Mouse (Mus musculus) adrenal gland, postnatal 25 days (tissue): Measurements from ENCODE around the gene Arid3a. TPM values are rescaled to one million over a fixed set of nuclear protein-coding genes. Genes with fewer than 3 reads are reported as not detected.
"Not testable (repeated sequence)": the region's sequence is repeated elsewhere in the genome, so short reads cannot be mapped to it uniquely, and the experiment has no call there.

ENCODE experiments used
- DNase-seq: peaks from one replicate; pipeline ENCODE4 v3.0.0; 2021; ENCODE audit warnings: mixed read lengths
- long read RNA-seq: library from polyadenylated mRNA; stranded (forward); transcript quantifications from one replicate; pipeline ENCODE4 v2.0.0, GENCODE M21; 2021
- total RNA-seq: library from RNA; stranded (reverse); gene quantifications from 2 replicates; pipeline ENCODE4 v1.2.3, GENCODE M21; 2021

Arid3a gene
- 5.2 and 5.8 TPM in 2 replicates for total RNA-seq
- long read RNA-seq, full-length matches to known transcripts = 1 of 1 reads
- long read RNA-seq, partial matches to known transcripts = 0 of 1 reads
- long read RNA-seq, other reads (novel, unspliced or antisense) = 0 of 1 reads

DNA sequence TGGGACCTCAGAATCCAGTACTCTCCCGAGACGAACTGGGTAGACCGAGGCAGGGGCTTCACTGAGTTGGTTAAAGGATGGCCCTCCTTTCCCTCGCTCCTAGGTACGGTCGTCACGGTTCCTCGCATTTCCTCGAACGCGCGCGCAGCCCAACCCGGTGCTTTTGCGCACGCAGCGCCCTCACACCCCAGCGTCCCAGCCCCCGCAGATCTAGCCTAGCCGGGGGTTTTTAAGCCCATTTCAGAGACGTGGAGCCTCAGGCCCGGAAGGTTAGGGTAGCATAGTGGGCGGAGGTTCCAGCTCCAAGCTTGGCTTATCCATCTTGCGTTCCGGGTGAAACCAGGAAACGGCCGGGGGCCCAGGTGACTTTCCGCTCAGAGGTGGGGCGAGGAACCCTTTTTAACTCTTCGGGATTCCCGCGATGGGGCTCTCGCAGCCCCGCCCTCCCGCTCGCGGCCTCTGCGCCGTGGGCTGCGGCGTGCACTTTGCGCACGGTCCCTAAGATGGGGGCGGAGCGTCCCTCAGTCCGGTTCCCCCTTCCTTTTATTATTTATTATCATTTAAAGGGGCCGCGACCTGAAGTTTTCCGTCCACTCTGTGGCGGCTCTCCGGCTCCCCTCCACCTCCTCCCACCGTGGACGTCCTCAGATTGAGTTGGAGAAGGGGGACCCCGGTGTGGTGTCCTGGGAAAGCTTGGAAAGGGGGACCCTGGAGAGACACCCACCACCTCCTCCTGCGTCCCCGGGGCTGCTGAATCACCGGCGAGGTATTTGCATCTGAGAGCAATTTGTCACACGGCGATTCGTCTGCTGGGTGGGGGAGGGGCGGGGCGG lies at the start of gene Arid3a:
Gene Arid3a (plus strand): TSS at position 553 of the 833 bp plus-strand sequence.
- DNase-seq = peak; percentile 86

DNA sequence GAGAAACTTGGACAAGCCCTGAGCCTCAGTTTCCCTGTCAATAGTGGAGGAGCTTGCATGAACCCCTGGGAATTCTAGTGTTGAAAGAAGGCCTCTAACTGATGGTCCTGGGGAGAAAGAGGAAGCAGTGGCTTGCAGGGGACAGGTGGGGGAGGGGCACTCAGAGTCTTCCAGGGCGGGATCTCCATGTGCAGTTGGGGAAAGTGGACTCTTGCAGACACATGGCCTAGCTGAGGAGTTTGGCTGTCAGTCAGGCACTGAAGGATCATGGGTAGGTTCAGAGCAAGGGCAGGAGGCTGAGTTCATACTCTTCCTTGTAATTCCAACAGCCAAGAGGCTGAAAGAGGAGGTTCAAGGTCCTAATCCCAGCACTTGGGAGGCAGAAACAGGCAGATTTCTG lies 49.7 kb upstream of the Arid3a start:
- no peak for DNase-seq

DNA sequence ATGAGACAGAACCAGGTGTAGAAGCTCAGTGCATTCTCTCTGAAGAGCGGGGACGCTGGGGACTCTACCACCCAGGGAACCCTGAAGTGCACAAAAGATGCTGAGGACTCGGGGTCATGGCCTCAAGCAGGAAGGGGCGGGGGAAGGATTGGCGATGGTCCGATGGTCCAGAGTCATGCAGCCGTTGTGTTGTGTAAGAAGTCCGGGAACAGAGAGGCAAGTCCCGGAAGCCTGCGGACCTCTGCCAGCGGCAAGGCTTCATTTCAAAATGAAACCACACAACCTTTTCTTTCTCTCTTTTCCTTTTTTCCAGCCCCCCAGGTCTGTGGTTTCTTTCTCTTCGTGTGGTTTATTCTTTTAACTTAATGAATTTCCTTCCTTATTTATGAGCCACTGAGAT lies 49.1 kb upstream of the Arid3a start:
- DNase-seq = no peak

DNA sequence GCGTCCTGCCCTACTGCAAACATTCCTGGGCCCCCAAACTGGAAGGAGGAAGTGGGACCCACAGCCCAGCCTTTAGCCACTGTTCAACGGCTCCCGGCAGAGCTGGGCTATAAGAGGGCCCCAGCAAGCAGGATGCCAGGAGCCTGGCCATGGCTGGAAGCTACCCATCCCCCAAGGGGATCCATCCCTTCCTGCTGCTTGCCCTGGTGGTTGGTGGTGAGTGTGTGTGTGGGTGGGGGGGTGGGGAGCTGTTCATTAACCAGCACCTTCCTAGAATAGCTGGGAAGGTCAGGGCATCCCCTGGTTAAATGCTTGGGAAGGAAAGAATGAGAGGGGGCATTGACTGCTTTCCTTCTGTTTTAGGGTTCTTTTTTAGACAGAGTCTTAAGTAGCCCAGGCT lies 47.3 kb upstream of the Arid3a start:
- no peak for DNase-seq

DNA sequence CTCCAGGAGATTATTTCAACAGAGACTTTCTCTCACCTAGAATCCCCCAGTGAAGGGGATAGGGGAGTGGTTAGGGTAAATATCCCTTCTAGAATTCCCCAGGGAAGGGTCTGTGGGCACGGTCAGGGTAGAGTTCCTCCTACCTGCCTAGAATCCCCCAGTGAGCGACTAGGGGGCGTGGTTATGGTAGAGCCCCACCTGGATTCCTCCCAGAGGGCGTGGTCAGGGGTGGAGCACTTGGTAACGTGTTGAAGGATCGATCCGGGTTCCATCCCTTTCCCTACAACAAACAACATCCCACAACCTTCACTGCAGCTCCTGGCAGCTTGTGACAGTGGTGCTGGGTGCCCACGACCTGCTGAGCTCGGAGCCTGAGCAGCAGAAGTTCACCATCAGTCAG lies 46.1 kb upstream of the Arid3a start:
- no peak for DNase-seq

DNA sequence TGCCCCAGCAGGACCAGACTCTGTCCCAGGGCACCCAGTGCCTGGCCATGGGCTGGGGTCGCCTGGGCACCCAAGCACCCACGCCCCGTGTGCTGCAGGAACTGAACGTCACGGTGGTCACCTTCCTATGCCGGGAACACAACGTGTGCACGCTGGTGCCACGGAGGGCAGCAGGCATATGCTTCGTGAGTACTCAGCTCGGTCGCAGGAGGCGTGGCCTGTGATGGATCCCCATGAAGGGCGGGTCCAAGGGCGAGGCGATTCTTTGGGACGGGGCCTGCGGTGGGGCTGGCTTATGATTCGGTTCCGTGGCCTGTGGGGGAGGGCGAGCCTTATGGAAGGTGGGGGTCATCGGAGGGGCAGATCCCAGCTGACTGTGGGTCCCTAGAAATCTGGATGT lies 44.9 kb upstream of the Arid3a start:
- DNase-seq = no peak

DNA sequence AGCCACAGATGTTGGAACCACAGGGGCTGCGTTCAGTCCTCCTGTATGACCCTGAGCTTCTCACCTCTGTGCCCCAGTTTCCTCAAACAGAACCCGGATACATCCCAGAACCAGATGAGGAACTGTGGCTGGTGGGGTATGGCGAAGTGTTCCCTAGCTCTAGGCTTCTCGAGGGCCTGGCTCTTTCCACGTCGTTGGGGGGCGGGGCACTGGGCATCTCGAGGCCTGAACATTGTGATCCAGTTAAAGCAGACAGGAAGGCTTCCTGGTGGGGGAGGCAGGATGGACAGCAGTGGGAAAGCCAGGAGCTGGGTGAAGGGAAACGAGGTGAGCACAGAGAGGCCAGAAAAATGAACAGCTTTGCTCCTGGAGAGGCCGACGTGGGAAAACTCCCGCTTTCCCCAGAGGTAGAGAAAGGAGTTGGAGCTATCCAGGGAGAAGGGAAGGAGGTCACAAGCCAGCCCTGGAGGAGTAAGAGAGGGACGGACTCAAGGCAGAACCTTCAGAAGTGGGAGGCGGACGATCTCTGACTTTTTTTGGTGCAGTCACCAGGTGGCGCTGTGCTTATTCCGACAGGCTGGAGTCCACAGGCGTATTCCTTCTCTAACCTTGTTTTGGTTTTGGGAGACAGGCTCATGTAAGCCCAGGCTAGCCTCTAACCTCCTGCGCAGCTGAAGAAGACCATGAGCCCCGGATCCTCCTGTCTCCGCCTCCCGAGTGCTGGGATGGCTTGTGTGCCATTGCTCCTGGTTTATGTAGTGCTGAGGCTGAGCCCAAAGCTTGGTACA lies 43.4 kb upstream of the Arid3a start:
- DNase-seq = peak; percentile 83

DNA sequence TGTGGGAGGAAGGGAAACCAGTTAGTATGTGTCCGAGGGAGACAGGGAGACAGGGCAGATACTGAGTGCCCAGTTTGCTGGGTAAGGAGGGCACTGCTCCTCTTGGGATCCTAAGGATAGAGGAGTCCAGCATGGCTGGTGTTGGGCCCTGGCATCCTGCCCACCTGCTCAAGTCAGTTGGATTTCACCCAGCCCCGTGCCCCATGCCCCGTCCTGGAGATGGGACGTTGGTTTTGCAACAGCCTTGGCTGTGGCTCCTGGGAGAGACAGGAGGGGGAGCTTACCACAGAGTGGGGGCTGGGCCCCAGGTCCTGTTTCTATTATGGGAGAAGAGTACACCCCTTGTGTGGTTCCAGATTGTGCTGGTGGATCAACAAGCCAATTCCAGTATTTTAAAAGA lies 42.4 kb upstream of the Arid3a start:
- DNase-seq = peak; percentile 85

DNA sequence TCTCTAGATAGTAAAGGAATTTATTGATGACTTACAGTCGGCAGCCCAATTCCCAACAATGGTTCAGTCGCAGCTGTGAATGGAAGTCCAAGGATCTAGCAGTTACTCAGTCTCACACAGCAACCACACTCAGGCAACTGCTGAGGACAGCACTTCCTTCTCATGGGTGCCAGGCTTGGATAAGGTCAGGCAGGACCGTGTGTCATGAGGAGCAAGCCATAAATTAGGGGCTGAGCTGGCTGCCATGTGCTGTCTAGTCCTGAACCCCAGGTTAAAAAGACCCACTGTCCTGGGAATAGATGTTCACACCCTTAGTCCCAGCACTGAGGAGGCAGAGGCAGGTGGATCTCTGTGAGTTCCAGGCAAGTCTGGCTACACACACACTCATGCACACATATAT lies 41.9 kb upstream of the Arid3a start:
- DNase-seq = not testable (repeated sequence)

DNA sequence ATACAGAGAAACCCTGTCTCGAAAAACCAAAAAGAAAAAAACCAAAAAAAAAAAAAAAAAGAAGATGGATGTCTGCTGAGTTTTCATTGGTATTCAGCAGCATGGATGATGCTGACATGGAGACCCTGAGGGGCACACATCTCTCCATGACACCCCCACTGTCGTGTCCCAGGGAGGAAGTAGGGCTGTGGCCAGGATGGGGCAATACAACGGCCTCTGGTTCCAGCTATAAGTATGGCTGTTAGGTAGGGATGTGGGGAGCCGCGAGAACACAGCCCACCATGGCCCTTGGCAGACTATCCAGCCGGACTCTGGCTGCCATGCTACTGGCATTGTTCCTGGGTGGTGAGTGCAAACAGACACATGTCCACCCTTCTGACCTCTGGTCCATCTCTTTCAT lies 40.8 kb upstream of the Arid3a start, which contains the start of gene Elane:
Gene Elane (plus strand): TSS at position 194 of the 400 bp plus-strand sequence.
- DNase-seq = no peak

DNA sequence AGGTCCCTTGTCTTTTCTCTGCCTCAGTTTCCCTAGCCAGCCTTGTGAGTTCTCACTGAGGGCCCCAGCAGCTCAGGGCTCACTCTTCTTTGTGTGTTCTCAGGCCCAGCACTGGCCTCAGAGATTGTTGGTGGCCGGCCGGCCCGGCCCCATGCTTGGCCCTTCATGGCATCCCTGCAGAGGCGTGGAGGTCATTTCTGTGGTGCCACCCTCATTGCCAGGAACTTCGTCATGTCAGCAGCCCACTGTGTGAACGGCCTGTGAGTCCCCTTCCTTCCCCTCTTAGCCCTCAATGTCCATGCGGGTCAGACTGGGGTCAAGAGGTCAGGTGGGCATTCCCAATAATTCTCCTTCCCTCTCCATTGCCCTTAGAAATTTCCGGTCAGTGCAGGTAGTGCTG lies 40.2 kb upstream of the Arid3a start:
- DNase-seq = no peak

DNA sequence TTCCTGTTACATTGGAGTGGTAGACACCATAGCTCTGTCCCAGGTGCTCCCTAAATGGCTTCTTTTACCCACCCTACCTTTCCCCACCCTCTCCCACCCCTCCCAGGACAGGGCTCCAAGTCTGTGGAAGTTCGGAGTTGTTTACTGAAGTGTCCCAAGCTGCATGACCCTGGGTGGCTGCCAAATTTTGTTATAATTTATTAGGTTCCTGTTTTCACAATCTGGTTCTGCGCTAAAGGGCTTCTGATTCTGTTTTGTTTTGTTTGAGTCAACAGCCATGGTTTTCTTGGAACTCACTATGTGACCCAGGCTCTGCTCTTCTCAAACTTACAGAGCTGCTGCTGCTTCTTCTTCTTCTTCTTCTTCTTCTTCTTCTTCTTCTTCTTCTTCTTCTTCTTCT lies 37.5 kb upstream of the Arid3a start:
- DNase-seq = no peak

DNA sequence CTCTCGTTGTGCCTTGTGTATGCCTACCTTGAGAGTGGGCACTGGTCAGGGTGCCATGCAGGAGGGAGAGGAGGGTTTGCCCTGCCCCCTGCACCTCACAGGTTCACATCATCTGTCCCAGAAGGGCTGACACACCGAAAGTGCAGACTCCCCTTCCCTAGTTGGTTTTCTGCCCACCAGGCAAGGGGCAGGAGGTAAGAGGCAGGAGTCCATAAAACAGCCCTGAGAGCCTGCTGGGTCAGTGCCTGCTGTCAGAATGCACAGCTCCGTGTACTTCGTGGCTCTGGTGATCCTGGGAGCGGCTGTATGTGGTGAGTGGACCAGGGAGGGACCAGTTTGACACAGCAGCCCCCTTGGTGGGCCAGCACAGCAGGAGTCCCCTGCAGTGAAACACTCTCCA lies 36.2 kb upstream of the Arid3a start, which contains the start of gene Cfd:
Gene Cfd (plus strand): TSS at position 184 of the 400 bp plus-strand sequence.
- DNase-seq = no peak

DNA sequence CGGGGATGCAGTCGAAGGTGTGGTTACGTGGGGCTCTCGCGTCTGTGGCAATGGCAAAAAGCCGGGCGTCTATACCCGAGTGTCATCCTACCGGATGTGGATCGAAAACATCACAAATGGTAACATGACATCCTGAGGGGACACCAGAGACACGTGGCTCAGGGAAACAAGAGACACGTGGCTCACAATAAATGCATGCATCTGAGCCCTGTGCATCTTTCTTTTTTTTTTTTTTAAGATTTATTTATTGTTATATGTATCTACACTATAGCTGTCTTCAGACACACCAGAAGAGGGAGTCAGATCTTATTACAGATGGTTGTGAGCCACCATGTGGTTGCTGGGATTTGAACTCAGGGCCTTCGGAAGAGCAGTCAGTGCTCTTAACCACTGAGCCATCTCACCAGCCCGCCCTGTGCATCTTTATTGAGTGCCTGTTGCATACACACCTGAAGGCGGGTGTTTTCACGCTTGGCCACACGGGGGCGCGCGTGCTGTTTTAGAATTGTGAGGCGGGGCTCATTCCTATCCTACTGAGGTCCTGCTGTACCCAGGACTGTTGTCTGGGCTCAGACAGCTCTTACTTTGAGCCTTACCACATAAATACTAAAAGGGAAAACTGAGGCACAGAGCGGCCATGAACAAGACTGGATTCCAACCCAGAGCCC lies 34.3 kb upstream of the Arid3a start:
- DNase-seq = peak; percentile 82

DNA sequence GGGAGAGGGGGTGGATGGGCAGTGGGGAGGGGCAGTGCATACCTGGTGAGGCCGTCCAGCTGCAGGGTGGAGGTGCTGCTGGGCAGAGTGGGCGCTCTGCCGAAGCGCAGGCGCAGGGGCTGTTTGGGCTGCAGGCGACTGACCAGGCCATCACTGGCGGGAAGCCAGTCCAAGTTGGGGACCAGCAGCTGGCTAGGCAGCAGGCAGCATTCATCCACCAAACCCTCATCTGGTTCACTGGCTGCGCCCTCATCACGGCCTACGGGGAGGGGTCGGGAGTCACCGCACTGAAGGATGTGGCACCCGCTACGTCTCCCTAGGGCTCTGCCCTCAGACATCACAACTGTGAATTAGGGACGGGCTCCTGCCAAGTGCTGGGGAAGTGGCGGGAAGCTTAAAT lies 30.5 kb upstream of the Arid3a start:
- DNase-seq = no peak

DNA sequence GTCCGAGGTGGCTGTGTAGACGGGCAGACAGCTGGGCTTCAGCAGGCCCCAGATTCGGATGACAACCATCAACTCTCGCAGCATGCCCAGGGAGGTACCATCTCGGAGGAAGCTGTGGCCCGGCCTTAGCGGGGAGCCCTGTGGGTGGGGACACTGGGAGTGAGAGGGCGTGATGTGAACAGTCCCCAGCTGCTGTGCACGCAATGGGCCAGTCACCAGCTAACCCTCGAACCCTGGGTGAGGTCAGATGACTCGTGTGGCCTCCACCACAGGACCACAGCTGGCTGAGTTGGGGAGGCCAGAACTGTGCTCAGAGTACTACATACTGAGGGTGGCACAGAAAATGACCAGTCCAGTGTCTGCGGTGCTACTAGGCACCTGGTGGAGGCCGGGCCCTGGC lies 30.0 kb upstream of the Arid3a start:
- no peak for DNase-seq

DNA sequence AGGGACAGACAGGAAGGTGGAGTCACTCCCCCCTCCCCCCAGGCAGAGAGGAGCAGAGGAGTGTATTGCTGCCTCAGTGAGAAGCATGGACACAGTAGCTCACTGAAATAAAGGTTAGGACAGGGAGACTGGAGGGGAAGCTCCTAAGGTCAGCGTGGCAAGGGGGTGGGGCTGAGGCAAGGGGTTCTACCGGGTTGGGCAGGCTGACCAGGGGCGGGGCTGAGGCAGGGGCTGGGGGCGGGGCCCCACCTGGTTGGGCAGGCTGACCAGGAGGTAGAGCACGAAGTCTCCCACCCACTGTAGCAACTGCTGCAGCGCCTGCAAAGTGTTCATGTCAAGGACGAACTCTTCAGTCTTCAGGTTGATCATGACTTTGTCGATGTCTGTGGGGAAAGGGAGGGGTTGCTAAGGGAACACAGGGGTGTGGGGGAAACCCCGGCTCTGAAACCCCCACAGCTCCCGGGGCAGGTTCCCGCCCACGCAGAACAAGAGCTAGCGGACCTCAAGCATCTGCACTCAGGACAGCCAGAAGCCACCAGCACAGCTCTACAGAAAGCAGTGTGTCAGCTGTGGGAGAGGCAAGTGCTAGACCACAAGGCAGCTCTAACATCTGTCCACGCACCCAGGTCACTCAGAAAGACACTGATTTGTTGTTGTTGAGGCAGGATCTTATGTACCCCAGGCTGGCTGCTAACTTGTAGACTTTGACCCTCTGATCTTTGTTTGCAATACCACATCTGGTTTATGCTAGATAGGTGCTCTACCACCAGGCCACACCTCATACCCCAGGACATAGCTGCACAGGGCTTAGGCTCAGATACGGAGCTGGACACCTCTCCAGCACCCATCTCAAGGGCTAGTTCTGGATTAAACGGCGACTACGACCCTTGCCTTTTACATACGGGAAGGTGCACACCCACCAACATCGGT lies 29.3 kb upstream of the Arid3a start:
- no peak for DNase-seq

DNA sequence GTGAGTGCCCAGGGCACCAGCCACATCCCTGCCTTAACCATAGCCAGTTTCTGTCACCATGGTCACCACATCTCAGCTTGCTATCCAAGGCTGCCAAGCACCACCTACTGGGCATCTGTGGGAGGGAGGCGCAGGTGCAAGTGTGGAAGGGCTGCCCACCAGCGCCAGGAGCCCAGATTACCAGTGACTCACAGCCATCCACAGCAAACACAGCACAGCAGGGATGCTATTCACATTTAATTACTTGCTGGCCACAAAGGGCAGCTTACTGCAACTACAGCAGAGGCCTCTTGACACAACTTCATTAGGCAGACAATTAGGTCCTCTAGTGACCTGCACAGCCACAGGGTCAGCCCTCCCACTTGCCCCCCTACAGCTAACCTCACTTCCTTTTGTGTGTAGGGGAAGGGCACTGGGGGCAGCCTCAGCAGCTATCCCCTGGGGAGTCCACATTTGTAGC lies 25.9 kb upstream of the Arid3a start:
- DNase-seq = no peak

DNA sequence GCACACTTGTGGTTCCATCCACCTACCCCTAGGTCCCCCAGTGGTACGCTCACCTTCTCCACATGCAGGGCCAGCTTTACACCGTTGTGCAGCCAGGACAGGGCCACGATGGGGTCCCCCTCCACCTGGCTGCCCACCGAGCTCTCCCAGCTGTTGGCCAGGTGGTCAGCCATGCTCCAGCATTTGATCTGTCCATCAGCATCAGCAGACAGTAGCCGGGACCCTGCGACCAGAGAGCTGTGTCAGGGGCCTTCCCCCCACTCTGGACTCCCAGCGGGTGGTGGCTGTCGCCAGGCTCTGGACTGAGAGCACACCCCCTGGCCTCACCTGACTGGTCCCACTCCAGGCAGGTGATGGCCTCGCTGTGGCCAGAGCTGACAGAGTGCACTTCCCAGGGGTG lies 20.1 kb upstream of the Arid3a start:
- DNase-seq = no peak

DNA sequence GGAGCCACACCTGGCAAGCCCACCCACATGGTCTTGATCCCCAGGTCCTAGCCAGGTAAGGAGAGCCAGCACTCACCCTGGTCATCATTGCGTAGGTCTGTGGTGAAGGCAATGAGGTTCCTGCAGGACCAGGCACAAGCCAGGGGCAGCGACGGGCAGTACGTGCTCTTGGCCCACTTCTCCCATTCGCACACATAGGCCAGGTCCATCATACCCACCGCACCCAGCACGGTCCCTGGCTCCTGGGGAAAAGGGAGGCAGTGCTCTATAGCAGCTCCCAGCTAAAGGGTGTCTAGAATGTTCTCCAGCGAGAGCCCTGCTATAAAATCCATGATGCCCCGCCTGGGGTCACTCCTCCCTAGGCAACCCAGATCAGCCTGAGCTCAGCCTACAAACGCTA lies 19.4 kb upstream of the Arid3a start:
- DNase-seq = no peak
